Mouse (Mus musculus) MEL (cell line): ENCODE measurements around the gene Tor1aip2.

Experiments
- CHD2 ChIP-seq: IDR thresholded peaks from 2 replicates; pipeline ENCODE4 v1.6.1; 2011; ENCODE audit warnings: low read length, improper control_type of control experiment
- CTCF ChIP-seq, 3 experiments: IDR thresholded peaks in 2 of 3; conservative IDR thresholded peaks in 1 of 3; 2 replicates each; pipeline ENCODE4 v1.5.1; 2011 to 2012; ENCODE audit warnings: low read length in 3 of 3, low read depth in 2 of 3, mild to moderate bottlenecking in 2 of 3, improper control_type of control experiment in 1 of 3, inconsistent platforms in 1 of 3, mixed read lengths in 1 of 3, moderate library complexity in 1 of 3; ENCODE audit not compliant: control insufficient read depth in 1 of 3, insufficient read depth in 1 of 3, poor library complexity in 1 of 3, severe bottlenecking in 1 of 3
- EP300 ChIP-seq, 2 experiments: IDR thresholded peaks; 2 replicates each; pipeline ENCODE4 v1.6.1; 2011; ENCODE audit warnings: improper control_type of control experiment in 2 of 2, low read length in 2 of 2, low read depth in 1 of 2, mild to moderate bottlenecking in 1 of 2
- GATA1 ChIP-seq: IDR thresholded peaks from 2 replicates; pipeline ENCODE4 v1.6.1; 2011; ENCODE audit warnings: low read depth, low read length, improper control_type of control experiment
- HCFC1 ChIP-seq: IDR thresholded peaks from 2 replicates; pipeline ENCODE4 v1.6.1; 2012; ENCODE audit warnings: low read depth, mild to moderate bottlenecking, inconsistent platforms, low read length, improper control_type of control experiment, moderate library complexity
- JUND ChIP-seq: IDR thresholded peaks from 2 replicates; pipeline ENCODE4 v1.6.1; 2011; ENCODE audit warnings: low read depth, mild to moderate bottlenecking, improper control_type of control experiment, low read length
- MAX ChIP-seq: IDR thresholded peaks from 2 replicates; pipeline ENCODE4 v1.6.1; 2011; ENCODE audit warnings: low read length, improper control_type of control experiment
- MYC ChIP-seq: IDR thresholded peaks from 2 replicates; pipeline ENCODE4 v1.6.1; 2011; ENCODE audit warnings: low read depth, mild to moderate bottlenecking, low read length, improper control_type of control experiment, moderate library complexity

DNA sequence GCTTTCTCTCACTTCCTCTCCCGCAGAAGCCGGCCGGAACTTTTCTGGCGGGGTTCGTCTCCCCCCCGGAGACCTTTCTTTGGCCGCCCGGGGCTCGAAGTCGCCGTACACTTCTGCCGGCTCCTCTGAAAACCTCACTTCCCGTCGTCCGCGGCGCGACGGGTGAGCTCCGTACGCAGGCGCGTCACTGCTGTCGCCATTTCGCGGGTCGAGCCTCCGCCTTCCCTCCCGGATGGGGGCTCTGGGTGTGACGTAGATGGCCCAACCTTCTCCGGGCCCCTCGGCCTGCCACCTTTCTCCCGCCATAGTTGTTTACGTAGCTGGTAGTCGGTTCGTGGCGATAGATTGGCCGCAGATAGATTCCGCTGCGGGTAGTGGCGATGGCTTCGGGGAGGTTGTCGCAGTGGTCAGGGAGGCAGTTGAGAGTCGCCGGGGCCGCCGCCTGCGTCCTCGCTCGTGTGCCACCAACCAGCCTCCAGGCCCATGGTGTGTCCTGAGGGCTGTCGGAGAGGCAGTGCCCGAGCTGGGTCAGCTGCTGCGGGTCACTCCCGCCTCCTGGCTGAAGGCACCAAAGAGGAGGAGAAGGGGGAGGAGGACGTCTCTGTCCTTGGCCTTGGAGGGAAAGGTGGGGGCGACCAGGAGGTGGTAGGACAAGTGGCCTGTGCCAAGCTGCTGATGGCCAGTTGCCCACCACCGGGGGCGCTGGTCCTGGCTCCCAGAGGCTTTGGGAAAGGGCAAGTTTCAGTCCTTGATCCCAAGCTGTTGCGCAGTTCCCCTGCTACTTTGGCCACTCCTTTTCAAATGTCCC lies 931 bp downstream of the Tor1aip2 start, which contains the start of gene Tor1aip1:
- no peak for TF ChIP-seq EP300 (IDR thresholded peaks at IDR 0.05; ENCODE audit: low read depth in 1 of 2, low read length in 2 of 2)
- no peak for TF ChIP-seq GATA1
- TF ChIP-seq CTCF (IDR thresholded peaks at IDR 0.05 in 2 of 3, conservative IDR thresholded peaks at IDR 0.05 in 1 of 3; ENCODE audit: control insufficient read depth in 1 of 3, insufficient read depth in 1 of 3, low read depth in 2 of 3, low read length in 3 of 3, poor library complexity in 1 of 3, severe bottlenecking in 1 of 3): peak; percentile 54 to 62 (median 59)
- TF ChIP-seq MYC: no peak; the same call in 1 of the 2 replicates
- TF ChIP-seq JUND: no peak
- no peak for TF ChIP-seq CHD2
- peak; percentile 94 for TF ChIP-seq HCFC1
- TF ChIP-seq MAX: peak; percentile 38; the same call in 1 of the 2 replicates
